Mouse (Mus musculus): Measurements from ENCODE around the gene Olfr16.

Gene Olfr16

DNA sequence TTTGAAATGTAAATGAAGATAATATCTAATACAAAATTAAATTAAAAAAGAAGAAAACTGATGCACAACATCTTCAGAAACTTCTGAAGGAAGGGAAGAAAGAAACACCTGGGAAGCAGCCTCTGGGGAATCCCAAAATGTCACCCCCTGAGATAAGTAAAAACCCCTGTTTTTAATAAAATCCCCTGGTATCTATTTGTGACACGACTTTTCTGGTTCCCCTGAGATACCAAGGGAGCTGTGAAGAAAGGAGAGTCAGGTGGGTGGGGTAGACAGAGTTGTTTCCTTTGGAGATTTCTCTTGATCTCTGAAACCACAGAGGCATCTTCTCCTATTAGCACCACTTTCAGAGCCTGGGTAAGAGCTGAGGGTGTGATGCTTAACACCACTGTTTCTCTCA, at the start of gene Olfr16:
TSS of gene Olfr16 (plus strand) at position 250 of the 400 bp plus-strand sequence.
- CTCF ChIA-PET, result no interaction called here

DNA sequence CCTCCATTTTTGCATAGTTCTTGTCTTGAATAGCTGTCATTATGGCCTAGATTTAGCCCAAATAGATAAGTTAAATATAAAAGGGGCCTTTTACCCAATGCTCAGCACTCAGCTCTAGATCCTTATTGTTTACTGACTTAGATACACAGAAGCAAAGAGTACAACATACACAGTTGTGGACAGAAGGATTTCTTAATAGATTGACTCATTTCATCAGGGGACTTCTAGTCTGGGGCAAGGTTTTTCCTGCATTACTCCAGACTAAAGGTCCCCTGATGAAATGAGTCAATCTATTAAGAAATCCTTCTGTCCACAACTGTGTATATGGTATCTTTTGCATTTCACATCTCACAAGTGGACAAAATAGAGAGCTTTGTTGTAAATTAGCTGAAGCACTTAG, 46.9 kb upstream of the Olfr16 start:
- CTCF ChIA-PET, result interaction anchor here (0.7 kb wide), 1 partner anchor 101 kb away, joined by 8 read pairs; no protein-coding TSS in a partner anchor

DNA sequence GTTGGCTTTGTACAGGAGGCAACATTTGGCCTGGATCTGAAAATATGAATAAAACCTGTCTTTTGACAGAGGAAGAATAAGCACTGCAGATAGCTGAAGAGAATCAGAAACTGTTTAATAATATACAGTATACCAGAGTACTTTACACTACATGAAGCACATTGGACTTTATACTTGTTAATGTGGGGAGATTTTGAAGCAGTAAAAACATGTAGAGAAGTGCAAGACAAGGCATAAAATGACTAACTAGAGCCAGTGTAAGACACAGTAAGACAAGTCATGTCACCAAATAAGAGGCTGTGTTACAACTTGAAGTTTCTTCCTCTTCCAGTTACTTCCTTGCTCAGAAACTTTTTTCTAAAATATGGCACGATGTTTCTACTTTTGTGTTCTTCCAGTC, 33.1 kb upstream of the Olfr16 start:
- CTCF ChIA-PET, result no interaction called here

DNA sequence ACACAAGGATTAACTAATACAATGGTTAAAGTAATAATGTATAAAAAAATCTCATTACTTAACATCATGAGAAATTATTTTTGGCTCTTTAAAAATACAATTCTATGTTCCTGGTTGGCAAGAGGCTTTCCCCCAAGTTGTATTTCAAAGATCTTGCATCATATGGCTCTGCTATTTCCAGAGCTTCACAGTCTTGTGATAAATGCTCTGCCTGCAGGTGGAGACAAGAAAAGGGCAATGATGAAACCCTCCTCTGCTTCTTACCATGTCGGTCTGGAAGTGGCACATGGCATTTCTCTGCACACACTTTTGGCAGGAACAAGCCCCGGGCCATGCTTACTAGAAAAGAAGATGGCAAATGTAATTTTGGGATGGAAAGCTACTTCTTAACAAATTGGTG, 31.8 kb upstream of the Olfr16 start:
- CTCF ChIA-PET, result no interaction called here

DNA sequence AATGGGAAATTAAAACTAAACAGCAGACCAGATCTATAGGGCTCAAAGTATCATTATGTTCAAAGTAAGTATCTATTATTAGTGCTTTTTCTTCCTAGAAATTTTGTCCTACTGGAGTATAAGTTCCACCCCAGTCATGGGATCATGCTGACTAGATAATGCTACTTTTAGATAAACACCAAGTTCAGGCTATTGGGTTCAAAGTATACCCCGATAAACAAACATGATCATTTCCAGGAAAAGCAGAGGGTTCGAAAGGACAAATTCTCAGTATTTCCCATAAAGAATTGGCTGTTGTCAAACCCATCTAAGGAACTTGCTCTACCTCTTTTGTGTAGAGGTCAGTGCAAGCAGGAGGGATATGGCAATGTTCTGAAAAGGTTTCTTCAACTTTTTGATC, 18.0 kb upstream of the Olfr16 start:
- CTCF ChIA-PET, result no interaction called here

DNA sequence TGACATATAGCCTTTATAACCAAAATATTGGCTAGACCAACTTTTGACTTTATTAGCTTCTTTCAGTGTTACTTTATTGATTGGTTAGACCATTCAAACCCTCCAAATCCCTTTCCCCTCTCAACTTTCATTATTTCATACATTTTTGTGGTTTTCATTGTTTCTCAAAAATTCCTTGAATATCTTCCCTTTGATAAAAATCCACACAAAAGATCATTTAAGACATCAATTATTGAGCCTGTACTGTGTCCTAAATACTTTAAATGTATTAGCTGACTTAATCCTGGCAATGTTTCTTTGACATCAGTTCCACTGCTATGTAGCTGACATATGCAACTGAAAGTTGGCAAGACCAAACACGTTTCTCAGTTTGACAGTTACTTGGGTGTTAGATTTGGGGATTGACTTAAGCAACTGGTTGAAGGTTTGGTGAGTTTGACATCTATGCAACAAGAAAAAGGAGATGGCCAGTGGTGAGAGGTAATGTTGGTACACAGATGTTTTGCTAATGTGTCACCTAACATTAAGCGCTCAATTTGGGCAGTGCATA, 1.0 kb downstream of the Olfr16 start:
- CTCF ChIA-PET, result no interaction called here

- CTCF ChIA-PET, result no interaction called here
Measured at GRCm38 (mm10) chr1:172955376-172955775, 5.2 kb downstream of the Olfr16 start.

DNA sequence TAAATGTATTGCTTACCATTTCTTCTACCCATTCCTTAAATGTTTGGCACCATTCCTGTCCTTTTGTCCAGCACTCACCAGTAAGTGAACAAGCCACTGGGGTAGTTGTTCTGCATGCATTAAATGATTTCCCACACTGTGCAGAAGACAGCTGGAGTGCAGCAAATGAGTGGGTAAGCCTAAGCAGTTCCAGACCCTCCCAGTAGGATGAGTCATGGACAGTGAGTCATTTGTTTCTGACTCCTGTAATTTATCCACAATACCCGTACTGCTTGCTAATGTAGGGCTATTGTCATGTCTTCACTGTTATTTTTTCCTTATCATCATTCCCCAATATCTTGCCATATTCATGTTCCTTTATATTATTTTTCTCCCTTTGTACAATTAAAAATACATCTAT, 10.2 kb downstream of the Olfr16 start:
- CTCF ChIA-PET, result no interaction called here

- CTCF ChIA-PET, result no interaction called here
Measured at GRCm38 (mm10) chr1:172989794-172990634, 39.8 kb downstream of the Olfr16 start.

DNA sequence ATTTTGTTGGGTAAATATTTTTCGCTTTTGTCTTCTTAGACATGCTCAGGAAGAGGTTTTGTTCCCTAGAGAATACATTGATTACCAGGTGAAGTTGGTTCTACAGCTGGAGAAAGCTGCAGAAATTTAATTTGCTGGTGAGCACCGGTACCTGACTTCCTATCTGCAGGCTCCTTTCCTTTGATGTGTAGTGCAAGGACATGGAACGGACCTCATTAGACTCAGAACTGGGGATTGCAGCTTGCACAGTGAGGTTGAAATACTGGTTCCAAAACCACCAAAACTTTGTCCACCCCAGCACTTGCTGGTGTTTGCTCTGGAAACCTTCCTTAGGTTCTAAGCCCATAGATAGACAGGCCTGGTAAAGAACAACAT, 40.4 kb downstream of the Olfr16 start:
- CTCF ChIA-PET, result no interaction called here

Measured in spleen, embryonic (tissue).